Mouse (Mus musculus) adrenal gland, adult 18-20 months (tissue): ENCODE data around the gene Mgp. TPM values are rescaled to one million over a fixed set of nuclear protein-coding genes. Genes with fewer than 3 reads are reported as not detected.
"Not testable (repeated sequence)": the region's sequence is repeated elsewhere in the genome, so short reads cannot be mapped to it uniquely, and the experiment has no call there.

Experiments used
- DNase-seq, 2 experiments: peaks; one replicate each; pipeline ENCODE4 v3.0.0; 2021 to 2022; ENCODE audit warnings: low spot score in 2 of 2
- total RNA-seq, 2 experiments: library from RNA; stranded (reverse); gene quantifications; 1 replicate in 1 of 2; 2 replicates in 1 of 2; pipeline ENCODE4 v1.2.3; 2021

Gene Mgp
- total RNA-seq, 2 experiments from 2014 or later: 192 to 202 TPM

DNA sequence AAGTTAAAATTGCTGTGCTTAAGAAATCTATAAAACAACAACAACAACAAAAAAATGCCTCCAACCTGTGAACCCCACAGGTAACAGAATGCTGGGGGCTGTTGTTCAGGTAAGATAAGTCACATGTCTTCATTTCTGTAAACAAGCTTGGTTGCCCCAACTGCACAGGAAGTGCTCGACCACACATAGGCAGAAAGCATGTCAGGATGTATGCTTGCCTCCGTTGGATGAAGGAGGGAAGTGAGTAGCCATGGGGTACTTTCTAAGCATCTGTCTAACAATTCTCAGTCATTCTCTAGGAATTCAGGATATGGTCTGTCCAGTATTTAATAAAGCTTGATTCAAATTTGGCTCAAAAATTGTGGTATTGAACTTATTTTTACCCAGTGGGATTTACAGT lies 23.3 kb upstream of the Mgp start:
- DNase-seq: no peak

DNA sequence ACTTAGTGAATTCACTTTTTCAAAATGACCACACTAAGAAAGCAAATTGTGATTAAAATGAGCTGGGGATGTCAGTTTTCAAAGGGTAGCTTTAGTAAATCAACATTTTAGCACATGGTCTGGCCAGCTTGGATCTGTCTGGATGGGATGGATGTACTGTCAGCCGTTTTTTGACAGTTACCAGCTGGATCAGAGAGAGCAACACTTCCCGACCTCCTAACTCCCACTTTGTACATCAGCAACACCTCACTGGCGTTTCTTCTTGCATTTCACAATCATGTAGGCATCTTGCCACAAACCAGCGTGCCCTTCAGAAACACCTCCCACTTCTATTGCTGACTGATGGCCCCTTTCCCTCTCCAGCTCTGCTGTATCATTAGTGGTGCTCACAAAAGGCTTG lies 22.6 kb upstream of the Mgp start:
- no peak for DNase-seq

DNA sequence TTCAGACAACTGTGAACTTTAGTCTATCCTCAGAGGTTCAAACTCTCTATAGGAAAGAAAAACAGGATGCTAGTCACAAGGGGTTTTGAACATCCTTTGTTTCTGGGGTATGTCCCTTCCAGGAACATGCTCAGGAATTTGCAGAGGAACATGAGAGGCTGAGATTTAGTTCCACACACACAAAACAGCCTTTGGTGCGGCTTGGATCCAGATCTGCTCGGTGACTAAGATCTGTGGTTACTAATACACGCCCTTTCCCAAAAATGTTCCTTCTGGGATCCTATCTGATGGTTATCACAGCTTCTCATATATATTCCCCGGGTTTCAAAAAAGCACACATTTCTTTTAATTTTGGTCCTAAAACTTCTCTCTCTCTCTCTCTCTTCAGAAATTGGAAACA lies 22.2 kb upstream of the Mgp start:
- DNase-seq: no peak

DNA sequence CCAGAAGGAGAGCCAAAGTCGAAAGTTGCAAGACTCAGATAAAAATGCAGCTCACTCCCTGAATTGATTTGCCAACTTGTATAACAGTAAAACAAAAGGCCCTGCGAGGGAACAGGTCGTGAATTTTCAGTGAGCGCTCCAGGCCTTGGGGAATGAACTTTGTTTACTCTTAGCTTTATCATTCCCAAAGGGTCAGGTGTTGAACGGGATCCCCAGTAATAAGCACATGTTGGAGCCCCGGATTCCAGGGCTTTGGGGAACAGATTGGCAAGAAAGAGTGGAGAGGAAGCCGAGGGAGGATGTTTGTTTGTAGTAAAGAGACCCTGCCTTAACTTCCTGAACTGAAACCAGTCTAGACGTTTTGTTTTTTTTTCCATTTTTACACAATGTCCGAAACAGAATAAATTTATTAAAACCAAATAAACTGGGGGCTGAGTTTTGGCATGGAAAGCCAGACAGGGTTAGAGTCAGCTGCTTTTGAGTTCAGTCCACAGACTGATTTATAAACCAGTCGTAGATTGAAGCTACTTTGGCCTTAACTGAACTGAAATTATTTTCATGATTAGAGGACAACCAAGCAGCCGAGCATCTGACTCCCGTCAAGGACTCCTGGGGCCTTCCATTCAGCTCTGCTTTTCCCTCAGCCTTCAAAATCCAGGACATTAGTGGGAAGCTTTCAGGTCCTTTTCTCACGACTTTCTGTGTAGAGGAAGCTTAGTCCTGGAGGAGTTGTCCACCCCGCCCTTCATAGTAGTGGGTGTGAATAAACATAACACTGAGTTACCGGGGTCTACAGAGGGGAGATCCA lies 19.1 kb upstream of the Mgp start:
- DNase-seq: no peak

DNA sequence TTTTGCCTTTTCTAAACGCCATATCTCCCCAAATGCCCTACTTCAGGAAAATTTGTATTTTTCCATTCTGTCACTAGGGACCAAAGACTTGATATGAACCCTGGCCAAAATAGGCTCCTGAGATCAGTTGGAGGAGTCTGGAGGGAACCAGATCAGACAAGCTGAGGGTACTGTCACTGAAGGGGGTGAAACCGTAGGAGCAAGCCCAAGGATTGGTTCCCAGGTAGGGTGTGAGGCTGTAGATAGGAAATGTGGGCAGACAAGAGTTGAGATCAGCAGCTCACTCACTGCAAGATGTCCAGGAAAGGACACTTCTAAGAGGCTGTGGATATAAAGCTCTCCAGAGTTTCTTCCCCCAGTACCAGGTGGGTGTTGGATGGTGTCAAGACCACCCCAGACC lies 16.4 kb upstream of the Mgp start:
- no peak for DNase-seq

DNA sequence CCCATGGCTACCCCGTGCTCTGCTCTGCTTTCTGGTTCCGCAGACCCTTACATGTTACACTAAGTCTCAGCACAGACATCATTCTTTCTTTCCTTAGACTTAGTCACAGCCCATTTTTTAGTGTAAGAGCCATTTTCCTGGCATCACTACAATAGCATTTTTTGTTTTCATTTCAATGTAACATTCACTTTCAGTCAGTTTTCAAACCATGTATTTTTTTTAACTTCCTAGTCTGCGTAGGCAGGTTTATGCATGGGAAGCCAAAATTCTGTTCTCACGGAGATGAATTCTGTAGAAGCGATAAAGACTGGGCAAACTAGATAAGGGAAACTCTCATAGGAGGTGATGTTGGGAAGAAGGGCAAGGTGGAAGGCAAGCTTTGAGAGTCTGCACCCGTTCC lies 13.9 kb upstream of the Mgp start:
- no peak for DNase-seq

DNA sequence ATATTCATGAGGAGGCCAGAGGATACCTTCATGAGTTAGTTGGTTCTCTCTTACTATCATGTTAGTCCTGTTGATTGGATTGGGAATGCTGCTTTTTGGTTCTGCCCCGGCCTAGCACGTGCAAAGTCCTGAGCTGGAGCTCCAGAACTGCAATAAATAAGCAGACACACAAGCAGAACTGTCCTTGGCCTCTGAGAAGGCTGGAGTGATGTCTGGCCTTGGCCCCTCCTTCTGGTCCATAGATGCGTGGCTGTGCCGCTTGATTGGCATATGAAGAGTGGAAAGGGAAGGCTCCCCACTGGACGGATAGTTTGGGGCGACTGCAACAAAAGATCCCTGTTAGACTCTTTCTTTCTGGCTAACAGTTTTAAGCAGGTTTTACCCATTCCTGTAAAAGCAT lies 13.4 kb upstream of the Mgp start:
- no peak for DNase-seq

DNA sequence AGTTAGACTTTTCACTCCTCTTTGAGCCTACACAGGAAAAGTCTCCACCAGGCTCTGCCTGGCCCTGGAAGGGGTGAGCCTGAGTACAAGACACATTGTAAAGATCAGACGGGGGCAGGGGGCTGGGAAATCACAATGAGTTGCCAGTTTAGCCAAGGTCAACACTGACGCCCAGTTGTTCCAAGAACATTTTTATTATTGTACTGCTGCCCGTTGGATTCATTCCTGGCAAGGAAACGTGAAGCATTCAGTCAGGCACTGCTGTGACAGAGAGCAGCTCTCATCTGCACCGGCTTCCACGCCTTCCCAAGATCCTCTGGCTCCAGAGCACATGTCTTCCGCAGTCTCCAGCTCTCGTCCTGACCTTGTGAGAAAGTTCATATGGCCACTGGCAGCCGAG lies 12.2 kb upstream of the Mgp start:
- DNase-seq: peak in 1 of 2 experiments; percentile 19

DNA sequence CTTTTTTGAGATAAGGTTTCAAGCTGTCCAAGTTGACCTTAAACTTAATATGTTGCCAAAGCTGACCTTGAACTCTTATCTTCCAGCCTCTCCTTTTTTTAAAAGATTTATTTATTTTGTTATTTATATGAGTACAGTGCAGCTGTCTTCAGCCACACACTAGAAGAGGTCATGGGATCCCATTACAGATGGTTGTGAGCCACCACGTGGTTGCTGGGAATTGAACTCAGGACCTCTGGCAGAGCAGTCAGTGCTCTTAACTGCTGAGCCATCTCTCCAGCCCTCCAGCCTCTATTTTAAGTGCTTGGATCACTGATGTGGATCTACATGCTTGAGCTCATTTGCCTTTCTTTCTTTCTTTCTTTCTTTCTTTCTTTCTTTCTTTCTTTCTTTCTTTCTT lies 9.1 kb upstream of the Mgp start:
- not testable (repeated sequence) for DNase-seq

DNA sequence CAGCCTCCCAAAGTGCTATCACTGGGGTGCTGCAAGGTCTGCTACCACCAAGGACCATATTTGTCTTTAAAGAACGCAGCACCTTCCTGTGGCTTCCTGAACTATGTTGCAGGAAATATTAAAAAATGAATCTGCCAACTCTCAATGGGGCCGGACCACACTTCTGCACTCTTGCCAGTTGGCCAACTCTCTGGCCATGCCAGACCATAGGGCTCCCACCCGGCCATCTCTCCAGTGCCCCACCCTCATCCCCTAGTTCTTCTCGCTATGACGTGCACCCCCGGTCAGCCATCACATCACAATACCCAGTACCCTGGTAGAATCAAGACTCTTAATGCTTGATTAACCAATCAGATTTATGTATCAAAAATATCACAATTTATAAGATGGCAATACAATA lies 8.3 kb upstream of the Mgp start:
- DNase-seq: no peak

DNA sequence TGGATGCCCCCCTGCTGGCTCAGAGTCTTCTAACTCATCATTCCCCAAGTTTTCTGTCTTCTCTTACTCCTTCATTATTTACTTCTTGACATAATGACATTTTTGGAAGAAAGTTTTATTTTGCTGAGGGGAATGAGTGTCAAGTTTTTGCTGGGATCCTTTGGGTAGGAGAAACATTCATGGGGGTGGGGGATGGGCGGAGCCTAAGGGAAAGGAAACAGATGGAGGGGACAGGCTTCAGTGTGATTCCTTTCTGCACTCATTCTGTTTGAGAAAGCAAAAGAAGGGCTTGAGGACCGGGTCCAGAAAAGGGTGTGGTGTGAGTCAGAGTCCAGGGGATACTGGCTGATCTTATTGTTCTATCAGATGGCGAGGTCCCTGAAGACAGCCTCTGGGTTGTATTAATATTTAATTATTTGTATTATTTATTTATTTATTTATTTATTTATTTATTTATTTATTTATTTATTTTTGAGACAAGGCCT lies 7.8 kb upstream of the Mgp start:
- no peak for DNase-seq

DNA sequence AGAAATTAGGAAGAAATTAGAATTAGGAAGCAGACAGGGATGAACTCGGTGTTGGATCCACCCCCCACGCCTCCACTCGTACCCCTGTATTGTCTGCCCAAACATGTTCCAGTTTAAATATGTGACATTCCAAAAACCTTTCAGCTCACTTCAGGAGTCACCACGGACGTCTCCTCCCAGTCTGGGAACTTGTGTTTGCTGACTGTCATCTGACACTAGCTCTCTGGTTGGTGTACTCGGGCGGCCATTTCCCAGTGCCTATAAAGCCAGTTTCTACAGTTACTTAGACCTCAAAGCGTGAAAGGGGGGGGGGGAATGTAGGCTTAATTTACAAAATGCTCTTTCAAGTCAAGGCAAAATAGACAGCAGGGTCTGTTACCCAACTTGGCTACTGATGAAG lies 6.1 kb upstream of the Mgp start:
- no peak for DNase-seq

DNA sequence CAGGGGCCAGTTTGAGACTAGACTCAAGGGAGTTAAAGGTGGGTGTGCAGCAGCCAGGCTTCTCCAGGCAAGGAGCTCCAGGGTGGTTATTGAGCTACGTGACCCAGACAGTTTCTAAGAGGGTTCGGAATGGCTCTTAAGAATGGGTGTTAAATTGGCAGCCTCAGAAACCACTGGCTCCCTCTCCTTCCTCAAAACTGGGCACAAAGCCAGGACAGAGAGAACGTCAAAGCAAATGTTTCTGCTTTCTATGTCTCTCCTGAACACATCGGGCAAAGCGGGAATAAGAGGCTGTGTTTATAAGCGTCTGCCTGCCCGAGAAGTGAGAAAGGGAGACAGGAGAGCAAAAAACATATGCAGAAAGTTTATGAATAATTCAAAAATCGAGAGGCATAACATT lies 1.0 kb downstream of the Mgp start:
- no peak for DNase-seq

DNA sequence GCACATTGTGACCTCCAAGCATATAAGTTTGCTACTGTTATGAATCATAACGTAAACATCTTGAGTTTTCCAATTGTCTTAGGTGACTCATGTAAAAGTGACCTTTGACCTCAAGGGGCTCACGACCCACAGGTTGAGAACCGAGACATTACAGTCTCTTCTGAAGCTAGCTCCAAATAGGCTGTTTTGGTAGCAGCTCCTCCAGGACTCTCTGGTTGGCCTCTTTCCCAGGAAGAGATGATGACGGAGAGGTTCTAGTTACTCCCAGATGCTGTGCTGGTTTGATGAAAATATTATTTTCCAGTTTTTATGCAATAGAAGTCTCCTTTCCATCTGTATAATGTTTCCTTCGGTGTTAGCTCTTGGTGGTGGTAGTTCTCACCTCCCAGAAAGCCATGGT lies 6.7 kb downstream of the Mgp start:
- DNase-seq: no peak

DNA sequence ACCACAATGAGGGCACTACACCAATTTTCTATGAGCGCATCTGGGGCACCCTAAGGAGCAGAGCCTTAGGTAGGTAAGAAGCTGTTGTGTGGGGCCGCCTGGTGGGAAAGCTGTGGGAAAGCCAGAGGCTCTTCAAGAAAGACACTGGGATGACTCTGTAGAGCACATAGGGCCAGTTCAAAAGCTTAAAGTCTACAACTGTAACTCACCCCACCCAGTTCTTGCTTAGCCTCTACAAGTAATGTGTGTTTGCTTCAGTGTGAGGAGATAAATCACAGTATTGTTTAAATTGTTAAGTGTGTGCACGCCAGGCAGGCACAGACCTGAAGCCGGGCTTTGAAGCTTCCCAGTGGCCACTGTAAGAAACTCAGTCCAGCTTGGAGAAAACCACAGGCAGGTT lies 9.5 kb downstream of the Mgp start:
- no peak for DNase-seq

DNA sequence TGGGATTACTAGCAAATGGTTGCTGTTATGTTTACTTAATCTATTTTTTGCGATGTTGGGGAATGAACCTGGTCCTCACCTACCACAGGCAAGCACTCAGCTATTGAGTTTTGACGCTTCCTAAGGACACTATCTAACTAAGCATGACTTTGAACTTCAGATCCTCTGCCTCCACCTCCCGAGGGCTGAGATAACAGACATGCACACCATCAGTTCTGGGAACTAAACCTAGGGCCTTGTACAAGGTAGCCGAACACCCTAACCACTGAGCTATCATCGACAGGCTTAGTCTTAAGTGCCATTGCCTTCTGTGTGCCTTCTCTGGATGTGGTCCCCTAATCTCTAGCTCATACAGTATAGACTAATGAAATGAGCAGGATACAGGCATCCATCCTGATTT lies 10.3 kb downstream of the Mgp start:
- DNase-seq: no peak

DNA sequence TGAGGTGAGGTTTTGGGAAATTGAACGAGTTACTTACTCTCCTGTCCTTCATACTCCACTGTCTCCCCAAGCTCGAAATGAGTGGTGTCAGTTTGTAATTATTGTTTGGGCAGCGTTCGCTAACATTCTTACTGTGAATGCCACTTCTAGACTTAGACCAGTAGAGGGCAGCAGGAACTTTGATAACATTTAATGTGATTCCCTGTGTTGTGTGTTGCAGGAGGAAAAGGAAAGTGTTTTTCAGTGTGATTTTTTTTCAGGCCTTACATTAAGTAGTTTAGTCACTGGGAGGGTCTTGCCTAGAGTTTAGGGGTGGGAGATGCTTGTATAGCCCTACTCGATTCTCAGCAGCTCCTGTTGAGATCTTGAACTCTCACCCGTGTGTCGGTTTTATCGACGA lies 14.6 kb downstream of the Mgp start:
- DNase-seq: no peak

DNA sequence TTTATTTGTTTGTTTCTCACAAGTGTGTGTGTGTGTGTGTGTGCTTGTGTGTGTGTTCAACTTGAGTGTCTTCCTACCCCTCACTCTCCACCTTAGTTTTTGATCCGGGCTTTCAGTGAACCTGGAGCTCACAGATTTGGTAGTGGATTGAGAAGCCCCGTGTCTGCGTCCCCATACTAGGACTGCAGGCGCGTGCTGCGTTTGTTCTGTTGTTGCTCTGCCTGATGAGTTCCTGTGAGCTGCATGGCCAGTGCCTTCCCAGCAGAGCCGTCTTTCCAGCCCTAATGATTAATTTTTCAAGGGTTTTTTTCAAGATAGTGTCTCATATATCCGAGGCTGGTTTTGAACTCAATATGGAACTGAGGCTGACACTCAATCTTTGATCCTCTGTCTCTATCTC lies 17.2 kb downstream of the Mgp start:
- no peak for DNase-seq

DNA sequence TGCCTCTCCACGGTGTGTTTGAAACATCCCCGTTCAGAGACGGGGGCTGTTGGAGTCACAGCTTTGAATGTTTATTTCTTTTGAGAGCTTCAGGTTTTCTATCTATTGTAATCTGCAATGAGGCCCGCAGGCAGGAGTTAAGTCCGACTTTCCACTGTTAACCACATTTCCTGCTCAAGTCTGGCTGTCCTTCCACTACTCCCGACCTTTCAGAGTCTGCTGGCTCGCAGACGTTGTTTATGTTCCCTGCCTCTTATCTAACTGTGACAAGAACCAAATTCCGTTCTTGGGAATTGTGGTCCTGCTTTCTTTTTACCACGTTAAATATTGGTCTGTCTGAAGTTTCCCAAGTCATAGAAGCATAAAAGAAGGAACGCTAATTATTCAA lies 17.8 kb downstream of the Mgp start:
- peak in 1 of 2 experiments; percentile 12 for DNase-seq

DNA sequence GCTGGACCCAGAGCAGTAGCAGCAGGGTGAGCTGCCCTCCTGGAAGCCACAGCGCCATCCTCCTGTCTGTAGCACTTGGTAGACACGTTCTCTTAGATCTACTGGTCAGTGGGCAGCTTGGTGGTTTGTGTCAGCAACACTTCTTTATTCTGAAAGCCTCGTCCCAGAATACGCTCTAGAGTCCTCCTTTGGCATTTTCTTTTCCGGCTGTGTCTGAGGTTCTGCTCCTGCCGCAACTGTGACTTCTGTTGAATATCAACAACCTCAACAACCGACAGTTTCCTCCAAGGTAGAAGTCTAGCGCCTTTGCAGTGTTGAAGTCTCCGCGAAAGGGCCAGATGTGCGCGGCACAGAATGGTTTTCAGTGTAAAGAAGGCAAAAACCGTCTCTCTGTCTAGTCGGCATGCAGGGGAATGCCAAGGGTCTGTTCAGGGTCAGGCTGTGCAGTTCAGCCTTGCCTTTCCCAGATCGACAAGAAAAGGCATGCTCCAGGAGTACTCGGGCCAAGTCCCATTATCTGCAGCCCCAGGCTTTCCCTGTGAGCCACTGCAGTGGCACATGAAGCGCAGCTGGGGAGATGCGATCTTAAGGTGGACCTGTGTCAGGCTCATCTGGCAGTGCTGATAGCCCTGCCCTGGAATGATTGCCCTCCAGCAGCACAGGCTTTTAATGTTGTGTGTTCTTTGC lies 18.3 kb downstream of the Mgp start, which contains the start of gene Art4:
Gene Art4 (minus strand): TSS at position 548 of the 687 bp plus-strand sequence.
- DNase-seq: no peak

DNA sequence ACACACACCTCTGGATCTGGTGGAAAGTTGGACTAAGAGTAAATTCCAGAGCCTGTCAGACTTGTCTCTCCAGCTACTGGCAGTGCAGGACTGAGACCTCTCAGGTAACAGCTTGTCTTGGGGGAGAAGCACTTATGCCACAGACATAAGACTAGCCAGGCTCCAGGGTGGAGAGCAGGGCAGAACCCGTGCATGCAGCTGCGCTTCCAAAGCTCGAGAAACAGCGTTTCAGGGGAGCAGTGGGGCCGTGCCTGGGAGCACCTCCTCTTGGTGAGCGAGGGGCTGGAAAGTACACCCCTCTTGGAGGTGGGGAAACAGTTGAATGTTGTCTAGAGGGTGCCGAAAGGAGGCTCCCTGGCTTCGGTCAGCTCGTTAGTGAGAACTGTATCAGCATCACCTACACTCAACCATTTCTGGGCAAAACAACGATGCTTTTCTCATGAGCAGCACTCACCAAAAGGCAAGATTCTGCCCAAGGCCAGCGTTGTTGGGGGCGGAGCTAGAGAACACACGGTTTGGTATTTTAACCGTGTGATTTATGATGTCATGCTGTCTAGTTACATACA lies 19.5 kb downstream of the Mgp start:
- no peak for DNase-seq

DNA sequence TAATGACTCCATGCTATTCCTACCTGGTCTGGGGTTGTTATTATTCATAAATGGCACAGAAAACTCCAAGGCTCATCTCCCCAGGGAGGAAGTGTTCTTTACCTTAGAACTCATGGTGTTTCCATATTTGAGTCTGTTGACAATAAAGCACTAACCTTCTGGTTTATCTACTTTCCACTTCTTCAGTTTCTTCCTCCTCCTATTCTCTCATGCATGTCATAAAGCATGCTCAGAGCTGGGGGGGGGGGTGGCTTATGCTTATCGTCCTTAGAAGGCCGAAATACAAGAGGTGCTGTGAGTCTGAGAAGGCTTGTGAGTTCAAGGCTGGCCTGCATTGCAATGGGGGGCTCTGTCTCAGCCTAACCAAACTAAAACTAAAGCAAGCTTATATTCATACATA lies 20.4 kb downstream of the Mgp start:
- DNase-seq: no peak
